Mouse (Mus musculus): Measurements from ENCODE around the gene Ptprcap.

Ptprcap gene

GRCm38 (mm10) chr19:4169810-4170209 lies 16.4 kb downstream of the Ptprcap start:
- no peak for DNase-seq

GRCm38 (mm10) chr19:4170723-4171392 lies 17.5 kb downstream of the Ptprcap start:
- DNase-seq, result peak; percentile 29

- peak; percentile 21 for DNase-seq
Measured at GRCm38 (mm10) chr19:4171393-4172290, 18.2 kb downstream of the Ptprcap start.

GRCm38 (mm10) chr19:4172925-4173324 lies 19.5 kb downstream of the Ptprcap start:
- DNase-seq, result peak; percentile 14

- no peak for DNase-seq
Measured at GRCm38 (mm10) chr19:4175368-4175947, 22.1 kb downstream of the Ptprcap start, which contains the start of gene Carns1. TSS of gene Carns1 (minus strand) at chr19:4175479.

- no peak for DNase-seq
Measured at GRCm38 (mm10) chr19:4180411-4180810, 27.0 kb downstream of the Ptprcap start.

- DNase-seq, result no peak
Measured at GRCm38 (mm10) chr19:4181892-4182291, 28.5 kb downstream of the Ptprcap start.

- DNase-seq, result no peak
Measured at GRCm38 (mm10) chr19:4183689-4184088, 30.3 kb downstream of the Ptprcap start.

GRCm38 (mm10) chr19:4184976-4185975 lies 31.9 kb downstream of the Ptprcap start:
- no peak for DNase-seq

GRCm38 (mm10) chr19:4187303-4187702 lies 33.9 kb downstream of the Ptprcap start:
- no peak for DNase-seq

GRCm38 (mm10) chr19:4189051-4189620 lies 35.7 kb downstream of the Ptprcap start:
- no peak for DNase-seq

- DNase-seq, result no peak
Measured at GRCm38 (mm10) chr19:4190831-4191334, 37.5 kb downstream of the Ptprcap start, which contains the start of gene Tbc1d10c. TSS of gene Tbc1d10c (minus strand) at chr19:4191284.

- peak; percentile 93 for DNase-seq
Measured at GRCm38 (mm10) chr19:4191528-4192250, 38.3 kb downstream of the Ptprcap start, which contains the start of gene Ppp1ca. TSS of gene Ppp1ca (plus strand) at chr19:4192065.

- DNase-seq, result no peak
Measured at GRCm38 (mm10) chr19:4192251-4192985, 39.0 kb downstream of the Ptprcap start.

- DNase-seq, result no peak
Measured at GRCm38 (mm10) chr19:4193129-4193528, 39.7 kb downstream of the Ptprcap start.

- DNase-seq, result no peak
Measured at GRCm38 (mm10) chr19:4194021-4194724, 40.8 kb downstream of the Ptprcap start.

GRCm38 (mm10) chr19:4194776-4195650 lies 41.6 kb downstream of the Ptprcap start:
- peak; percentile 81 for DNase-seq

- DNase-seq, result no peak
Measured at GRCm38 (mm10) chr19:4196048-4196447, 42.6 kb downstream of the Ptprcap start.

Data from cerebellum, adult 11 months (tissue).